18 mouse cellular contexts compared by ENCODE assay signal in the genomic region with DNA sequence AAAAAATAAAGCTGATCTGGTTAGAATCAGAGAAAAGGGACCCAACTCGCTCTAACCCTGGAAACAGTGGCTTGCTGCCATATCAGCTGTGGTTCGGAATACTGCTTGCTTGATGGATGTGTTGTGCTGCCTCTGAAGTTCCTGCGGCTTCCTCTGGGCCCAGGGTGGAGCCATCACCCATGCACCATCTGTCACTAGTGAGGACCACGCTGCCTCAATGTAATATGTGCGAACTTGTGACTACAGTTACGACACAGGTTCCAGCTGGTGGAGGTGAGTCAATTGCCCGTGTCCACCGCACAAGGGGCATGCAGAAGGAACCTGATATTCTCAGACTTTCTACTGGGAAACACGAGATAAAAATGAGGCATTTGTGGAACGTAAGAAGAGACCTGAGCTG.
DNase-seq lines count a peak whose midpoint lies in the region; ATAC-seq and TF ChIP-seq lines count a peak whose summit lies in the region.
"Had no signal": no experiment of that assay in that cellular context is flagged by ENCODE, and none has a peak within 500 bp of the region (broad histone marks: within the 10 kb centered on the region; RNA-seq: fewer than 3 reads in every experiment).

No protein-coding gene starts in this region.

- no peaks in the 10 kb centered on the region for H3K9me3 ChIP-seq in embryonic facial prominence, embryonic 14.5 days (ENCODE audit: control insufficient read depth, low read length)
- H3K9me3 ChIP-seq in embryonic facial prominence, embryonic 10.5 days, result no peaks in the 10 kb centered on the region
- H3K9me3 ChIP-seq in hindbrain, postnatal 0 days (ENCODE audit: low read length), result no peaks in the 10 kb centered on the region
- H3K9me3 ChIP-seq in hindbrain, embryonic 10.5 days, result no peaks in the 10 kb centered on the region
- no peaks in the 10 kb centered on the region; the same call in 1 of the 2 replicates for H3K9me3 ChIP-seq in lung, embryonic 16.5 days (ENCODE audit: control insufficient read depth, low read length)
- H3K9me3 ChIP-seq: liver, embryonic 15.5 days; midbrain, embryonic 12.5 days had no signal

- H3K4me1 ChIP-seq in embryonic facial prominence, embryonic 14.5 days (ENCODE audit: control insufficient read depth, insufficient read depth, low read length), result no peaks in the 10 kb centered on the region
- H3K4me1 ChIP-seq in embryonic facial prominence, embryonic 10.5 days, result 0 out of 2 replicates have a peak, but pooled peaks cover 4% of the 10 kb centered on the region
- H3K4me1 ChIP-seq in hindbrain, postnatal 0 days (ENCODE audit: insufficient read depth, low read length), result peaks cover 8% of the 10 kb centered on the region; the same call in 1 of the 2 replicates
- no peaks in the 10 kb centered on the region for H3K4me1 ChIP-seq in hindbrain, embryonic 10.5 days (replicated peaks)
- H3K4me1 ChIP-seq in lung, embryonic 16.5 days (replicated peaks; ENCODE audit: control insufficient read depth, insufficient read depth, low read length), result peaks cover 10% of the 10 kb centered on the region
- H3K4me1 ChIP-seq: liver, embryonic 15.5 days; midbrain, embryonic 12.5 days had no signal

- no peak overlapping the region for H3K4me2 ChIP-seq in embryonic facial prominence, embryonic 14.5 days (ENCODE audit: low read depth, low read length)
- H3K4me2 ChIP-seq in hindbrain, postnatal 0 days (ENCODE audit: low read depth, low read length), result no peak overlapping the region
- no peak overlapping the region for H3K4me2 ChIP-seq in lung, embryonic 16.5 days (ENCODE audit: low read depth, low read length)
- H3K4me2 ChIP-seq: heart, embryonic 11.5 days; liver, embryonic 15.5 days; midbrain, embryonic 12.5 days had no signal

- H3K4me3 ChIP-seq in embryonic facial prominence, embryonic 14.5 days (ENCODE audit: low read depth, low read length), result no peak overlapping the region
- no peak overlapping the region for H3K4me3 ChIP-seq in embryonic facial prominence, embryonic 10.5 days
- no peak overlapping the region for H3K4me3 ChIP-seq in hindbrain, postnatal 0 days (ENCODE audit: low read length)
- H3K4me3 ChIP-seq in hindbrain, embryonic 10.5 days, result no peak overlapping the region
- H3K4me3 ChIP-seq in lung, embryonic 16.5 days (ENCODE audit: low read length), result no peak overlapping the region
- H3K4me3 ChIP-seq: liver, embryonic 15.5 days; midbrain, embryonic 12.5 days had no signal

- TF ChIP-seq CTCF in hindbrain, postnatal 0 days (IDR thresholded peaks at IDR 0.05; ENCODE audit: low read depth), result no peak; the same call in 1 of the 2 replicates

- DNase-seq in embryonic facial prominence, embryonic 14.5 days (ENCODE audit: low spot score), result no peak
- no peak for DNase-seq in embryonic facial prominence, embryonic 10.5 days (ENCODE audit: low spot score)
- DNase-seq in hindbrain, postnatal 0 days (ENCODE audit: low spot score), result peak; percentile 55
- no peak for DNase-seq in hindbrain, embryonic 10.5 days (ENCODE audit: low spot score)
- DNase-seq in lung, postnatal 14 days, result no peak
- no peak for DNase-seq in gastrocnemius, postnatal 14 days
- DNase-seq: cerebellum, adult 8-10 months; heart, postnatal 36 days; kidney, postnatal 25 days; layer of hippocampus, adult 9-11 months; retina, postnatal 1 day; thymus, postnatal 4 days had no signal

- H3K27me3 ChIP-seq in embryonic facial prominence, embryonic 14.5 days (replicated peaks; ENCODE audit: control insufficient read depth, insufficient read depth, low read length), result no peaks in the 10 kb centered on the region
- H3K27me3 ChIP-seq in embryonic facial prominence, embryonic 10.5 days (replicated peaks; ENCODE audit: low read depth, poor library complexity, severe bottlenecking), result no peaks in the 10 kb centered on the region
- no peaks in the 10 kb centered on the region for H3K27me3 ChIP-seq in hindbrain, postnatal 0 days (ENCODE audit: insufficient read depth, low read length)
- H3K27me3 ChIP-seq in hindbrain, embryonic 10.5 days (ENCODE audit: insufficient read depth, poor library complexity, severe bottlenecking), result no peaks in the 10 kb centered on the region
- no peaks in the 10 kb centered on the region for H3K27me3 ChIP-seq in lung, embryonic 16.5 days (ENCODE audit: control insufficient read depth, insufficient read depth, low read depth, low read length)
- H3K27me3 ChIP-seq: liver, embryonic 15.5 days; midbrain, embryonic 12.5 days had no signal

- 51% methylated on average over 10 of the region's 10 CpGs for WGBS in embryonic facial prominence, embryonic 14.5 days
- WGBS in embryonic facial prominence, embryonic 10.5 days, result 77% methylated on average over 10 of the region's 10 CpGs
- WGBS in hindbrain, postnatal 0 days, result 55% methylated on average over 10 of the region's 10 CpGs
- 78% methylated on average over 10 of the region's 10 CpGs for WGBS in hindbrain, embryonic 10.5 days
- 42% methylated on average over 10 of the region's 10 CpGs for WGBS in lung, embryonic 16.5 days

- peak; percentile 12; the same call in 1 of the 2 replicates for ATAC-seq in embryonic facial prominence, embryonic 14.5 days (ENCODE audit: low read depth)
- ATAC-seq in hindbrain, postnatal 0 days, result peak; percentile 74
- ATAC-seq in lung, embryonic 16.5 days (ENCODE audit: low read depth), result 0 out of 2 replicates have a peak, but pooled peaks have one; percentile 31
- peak; percentile 62 for ATAC-seq in granulocyte monocyte progenitor cell, adult 5-6 weeks (replicated peaks; ENCODE audit: poor library complexity, severe bottlenecking)

- no peak overlapping the region for H3K27ac ChIP-seq in embryonic facial prominence, embryonic 14.5 days (replicated peaks; ENCODE audit: low read depth, low read length)
- no peak overlapping the region for H3K27ac ChIP-seq in embryonic facial prominence, embryonic 10.5 days (replicated peaks)
- peak overlapping the region; percentile 62; the same call in 1 of the 2 replicates for H3K27ac ChIP-seq in hindbrain, postnatal 0 days
- H3K27ac ChIP-seq in hindbrain, embryonic 10.5 days, result no peak overlapping the region
- no peak overlapping the region for H3K27ac ChIP-seq in lung, embryonic 16.5 days (ENCODE audit: low read length)
- H3K27ac ChIP-seq: liver, embryonic 15.5 days; macrophage; midbrain, embryonic 12.5 days had no signal

- H3K36me3 ChIP-seq in embryonic facial prominence, embryonic 14.5 days (ENCODE audit: control insufficient read depth, insufficient read depth, low read length), result no peaks in the 10 kb centered on the region
- H3K36me3 ChIP-seq in embryonic facial prominence, embryonic 10.5 days (replicated peaks), result no peaks in the 10 kb centered on the region
- H3K36me3 ChIP-seq in hindbrain, postnatal 0 days (ENCODE audit: insufficient read depth, low read length), result no peaks in the 10 kb centered on the region
- H3K36me3 ChIP-seq in hindbrain, embryonic 10.5 days, result no peaks in the 10 kb centered on the region
- H3K36me3 ChIP-seq in lung, embryonic 16.5 days (ENCODE audit: control insufficient read depth, insufficient read depth, low read length), result no peaks in the 10 kb centered on the region
- H3K36me3 ChIP-seq: liver, embryonic 15.5 days; midbrain, embryonic 12.5 days had no signal

- H3K9ac ChIP-seq in embryonic facial prominence, embryonic 14.5 days (ENCODE audit: low read depth, low read length), result no peak overlapping the region
- no peak overlapping the region for H3K9ac ChIP-seq in hindbrain, postnatal 0 days (replicated peaks; ENCODE audit: low read length)
- H3K9ac ChIP-seq in lung, embryonic 16.5 days (ENCODE audit: low read length), result no peak overlapping the region
- H3K9ac ChIP-seq: liver, embryonic 15.5 days; midbrain, embryonic 12.5 days had no signal

- intact Hi-C loops in gastrocnemius, postnatal 14 days (cut with DNase I; ENCODE audit: low total_unique reads), result no loop called here

Comparison
In these comparisons a context has a peak if more than half of its experiments do, and no peak if none do; other contexts are left out.
1. ATAC-seq: peak in every context shown above with its lines; median percentile 74 in hindbrain, postnatal 0 days; 62 in granulocyte monocyte progenitor cell, adult 5-6 weeks; 31 in lung, embryonic 16.5 days; 12 in embryonic facial prominence, embryonic 14.5 days.